Mouse (Mus musculus) limb, embryonic 12.5 days (tissue): ENCODE data around the gene Slc27a1. TPM values are rescaled to one million over a fixed set of nuclear protein-coding genes. Genes with fewer than 3 reads are reported as not detected.
A peak's percentile ranks its signal among the peaks of the same experiment; 100 is the strongest.

Experiments
- ATAC-seq: fragments of 200-750 bp; cut with Nextera tagmentation; 2 replicates; pipeline ENCODE4 v1.8.0; 2017; ENCODE audit warnings: low read depth, moderate TSS enrichment; ENCODE audit not compliant: insufficient number of reproducible peaks, insufficient read depth, low FRiP score, low TSS enrichment
- H3K27ac ChIP-seq: fragments of 300-500 bp; sonication (generic); 2 replicates; pipeline ENCODE4 v1.5.1; 2016; ENCODE audit warnings: mild to moderate bottlenecking, moderate library complexity
- H3K27me3 ChIP-seq: fragments of 300-500 bp; sonication (generic); 2 replicates; pipeline ENCODE4 v1.6.1; 2016; ENCODE audit warnings: mild to moderate bottlenecking, moderate library complexity
- H3K36me3 ChIP-seq: fragments of 300-500 bp; sonication (generic); 2 replicates; pipeline ENCODE4 v1.6.1; 2016; ENCODE audit warnings: mild to moderate bottlenecking, moderate library complexity
- H3K4me1 ChIP-seq: fragments of 300-500 bp; sonication (generic); replicated peaks from 2 replicates; pipeline ENCODE4 v1.6.1; 2016
- H3K4me2 ChIP-seq: fragments of 300-500 bp; sonication (generic); 2 replicates; pipeline ENCODE4 v1.6.1; 2016; ENCODE audit warnings: mild to moderate bottlenecking, moderate library complexity
- H3K4me3 ChIP-seq: fragments of 300-500 bp; sonication (generic); replicated peaks from 2 replicates; pipeline ENCODE4 v1.5.1; 2016; ENCODE audit warnings: mild to moderate bottlenecking
- H3K9ac ChIP-seq: fragments of 300-500 bp; sonication (generic); replicated peaks from 2 replicates; pipeline ENCODE4 v1.6.1; 2016; ENCODE audit warnings: mild to moderate bottlenecking, moderate library complexity
- H3K9me3 ChIP-seq: fragments of 300-500 bp; sonication (generic); 2 replicates; pipeline ENCODE4 v1.6.1; 2016; ENCODE audit warnings: mild to moderate bottlenecking, moderate library complexity
- WGBS: fragments of 180-500 bp; shearing (Covaris S2); methylation state at CpG from one replicate; pipeline ENCODE4 v1.1.7; 2016; 5-methylcytosine and 5-hydroxymethylcytosine counted together
- polyA plus RNA-seq: library from polyadenylated mRNA; unstranded; fragments of >200 nt; fragmentation: Nextera tagmentation; extraction: Ambion mirVana; gene quantifications from 2 replicates; pipeline ENCODE4 v1.2.1, GENCODE M21; 2016

Slc27a1 gene
- polyA plus RNA-seq, 1 experiment from 2014 or later: 45.5 TPM

GRCm38 (mm10) chr8:71626753-71627152 is 58.1 kb downstream of the Slc27a1 start:
- ATAC-seq: no peak
- Histone ChIP-seq H3K9ac (no peak overlapping the region), H3K27ac (no peak overlapping the region), H3K27me3 (peaks cover 23% of the 10 kb centered on the region), H3K4me3 (no peak overlapping the region), H3K4me2 (no peak overlapping the region), H3K4me1 (peaks cover 19% of the 10 kb centered on the region), H3K36me3 (peaks cover 47% of the 10 kb centered on the region), H3K9me3 (peaks cover 21% of the 10 kb centered on the region)
- WGBS: 81% methylated on average over 9 of the region's 9 CpGs

GRCm38 (mm10) chr8:71627265-71628099 is 58.8 kb downstream of the Slc27a1 start:
- H3K9me3 ChIP-seq: peaks cover 15% of the 10 kb centered on the region
- 61% methylated on average over 9 of the region's 9 CpGs for WGBS
- peaks cover 31% of the 10 kb centered on the region for H3K27me3 ChIP-seq
- H3K4me2 ChIP-seq: no peak overlapping the region
- H3K4me3 ChIP-seq: no peak overlapping the region
- H3K27ac ChIP-seq: 0 out of 2 replicates have a peak overlapping the region, but pooled peaks have one; percentile 13
- H3K36me3 ChIP-seq: peaks cover 40% of the 10 kb centered on the region
- H3K4me1 ChIP-seq: peaks cover 19% of the 10 kb centered on the region
- no peak overlapping the region for H3K9ac ChIP-seq
- ATAC-seq: no peak

- peak overlapping the region; percentile 93 for H3K4me2 ChIP-seq
- WGBS: 9% methylated on average over 16 of the region's 16 CpGs
- H3K9ac ChIP-seq: peak overlapping the region; percentile 70
- H3K36me3 ChIP-seq: peaks cover 29% of the 10 kb centered on the region
- H3K27me3 ChIP-seq: peaks cover 41% of the 10 kb centered on the region
- peak overlapping the region; percentile 62 for H3K27ac ChIP-seq
- no peak for ATAC-seq
- H3K4me3 ChIP-seq: peak overlapping the region; percentile 58
- H3K9me3 ChIP-seq: peaks cover 15% of the 10 kb centered on the region
- peaks cover 19% of the 10 kb centered on the region for H3K4me1 ChIP-seq
Observed at GRCm38 (mm10) chr8:71628396-71629095, 59.9 kb downstream of the Slc27a1 start.

GRCm38 (mm10) chr8:71629096-71629697 is 60.5 kb downstream of the Slc27a1 start:
- under 1% methylated on average over 55 of the region's 55 CpGs for WGBS
- Histone ChIP-seq H3K4me1 (peaks cover 19% of the 10 kb centered on the region), H3K9me3 (peaks cover 14% of the 10 kb centered on the region), H3K4me3 (peak overlapping the region; percentile 58), H3K4me2 (peak overlapping the region; percentile 93), H3K36me3 (peaks cover 22% of the 10 kb centered on the region), H3K27ac (peak overlapping the region; percentile 62), H3K9ac (peak overlapping the region; percentile 70), H3K27me3 (peaks cover 48% of the 10 kb centered on the region)
- ATAC-seq: peak; percentile 83

- Histone ChIP-seq H3K9me3 (peaks cover 14% of the 10 kb centered on the region), H3K9ac (peak overlapping the region; percentile 70), H3K27me3 (peaks cover 54% of the 10 kb centered on the region), H3K4me1 (peaks cover 24% of the 10 kb centered on the region), H3K36me3 (peaks cover 16% of the 10 kb centered on the region), H3K27ac (0 out of 2 replicates have a peak overlapping the region, but pooled peaks have one; percentile 45), H3K4me2 (peak overlapping the region; percentile 93), H3K4me3 (peak overlapping the region; percentile 58)
- WGBS: 4% methylated on average over 25 of the region's 25 CpGs
- ATAC-seq: peak; percentile 3
Observed at GRCm38 (mm10) chr8:71629781-71630212, 61.1 kb downstream of the Slc27a1 start.

GRCm38 (mm10) chr8:71630761-71631160 is 62.1 kb downstream of the Slc27a1 start:
- Histone ChIP-seq H3K4me3 (no peak overlapping the region), H3K4me1 (peaks cover 24% of the 10 kb centered on the region), H3K9ac (no peak overlapping the region), H3K4me2 (no peak overlapping the region), H3K9me3 (peaks cover 14% of the 10 kb centered on the region), H3K36me3 (peaks cover 7% of the 10 kb centered on the region; the same call in 1 of the 2 replicates), H3K27me3 (peaks cover 63% of the 10 kb centered on the region), H3K27ac (no peak overlapping the region)
- 87% methylated on average over 6 of the region's 6 CpGs for WGBS
- no peak for ATAC-seq

- H3K27me3 ChIP-seq: peaks cover 75% of the 10 kb centered on the region
- no peaks in the 10 kb centered on the region for H3K36me3 ChIP-seq
- ATAC-seq: no peak
- H3K27ac ChIP-seq: no peak overlapping the region
- 63% methylated on average over 2 of the region's 2 CpGs for WGBS
- H3K9me3 ChIP-seq: peaks cover 14% of the 10 kb centered on the region
- H3K4me2 ChIP-seq: no peak overlapping the region
- H3K4me3 ChIP-seq: no peak overlapping the region
- peaks cover 24% of the 10 kb centered on the region for H3K4me1 ChIP-seq
- no peak overlapping the region for H3K9ac ChIP-seq
Observed at GRCm38 (mm10) chr8:71631897-71632296, 63.2 kb downstream of the Slc27a1 start.

GRCm38 (mm10) chr8:71633164-71633563 is 64.5 kb downstream of the Slc27a1 start:
- H3K4me3 ChIP-seq: no peak overlapping the region
- peak overlapping the region; percentile 52; the same call in 1 of the 2 replicates for H3K4me2 ChIP-seq
- peaks cover 24% of the 10 kb centered on the region for H3K4me1 ChIP-seq
- H3K9me3 ChIP-seq: peaks cover 14% of the 10 kb centered on the region
- no peak overlapping the region for H3K9ac ChIP-seq
- no peak for ATAC-seq
- H3K27me3 ChIP-seq: peaks cover 85% of the 10 kb centered on the region
- 18% methylated on average over 19 of the region's 22 CpGs for WGBS
- no peaks in the 10 kb centered on the region for H3K36me3 ChIP-seq
- no peak overlapping the region for H3K27ac ChIP-seq

GRCm38 (mm10) chr8:71633981-71634667 is 65.4 kb downstream of the Slc27a1 start:
- Histone ChIP-seq H3K4me3 (peak overlapping the region; percentile 18), H3K9ac (0 out of 2 replicates have a peak overlapping the region, but pooled peaks have one; percentile 27), H3K4me2 (peak overlapping the region; percentile 52), H3K4me1 (peaks cover 15% of the 10 kb centered on the region), H3K27ac (no peak overlapping the region), H3K27me3 (peaks cover 92% of the 10 kb centered on the region), H3K9me3 (peaks cover 14% of the 10 kb centered on the region), H3K36me3 (no peaks in the 10 kb centered on the region)
- 4% methylated on average over 26 of the region's 26 CpGs for WGBS
- 0 out of 2 replicates have a peak, but pooled peaks have one; percentile 13 for ATAC-seq
